Mouse (Mus musculus) lung, postnatal 0 days (tissue): ENCODE results near the gene Slc25a42.

ENCODE experiments used
- CTCF ChIP-seq: IDR thresholded peaks from 2 replicates; pipeline ENCODE4 v1.5.1; 2016; ENCODE audit warnings: antibody characterized with exemption, mild to moderate bottlenecking
- EP300 ChIP-seq: IDR thresholded peaks from 2 replicates; pipeline ENCODE4 v1.6.1; 2016; ENCODE audit warnings: antibody characterized with exemption, mild to moderate bottlenecking, control low read depth

- TF ChIP-seq CTCF (no peak), EP300 (no peak)
Observed at GRCm38 (mm10) chr8:70136591-70136990, 75.5 kb downstream of the Slc25a42 start.
